Mouse (Mus musculus) liver, embryonic 13.5 days (tissue): Measurements from ENCODE around the gene Nprl2. TPM values are rescaled to one million over a fixed set of nuclear protein-coding genes. Genes with fewer than 3 reads are reported as not detected.

Source experiments
- ATAC-seq: fragments of 200-750 bp; cut with Nextera tagmentation; 2 replicates; pipeline ENCODE4 v1.8.0; 2017; ENCODE audit warnings: low read depth, mild to moderate bottlenecking, moderate number of reproducible peaks, moderate library complexity
- DNase-seq: peaks from one replicate; pipeline ENCODE4 v3.0.0; 2022
- H3K27ac ChIP-seq: fragments of 300-500 bp; sonication (generic); 2 replicates; pipeline ENCODE4 v1.5.1; 2015; ENCODE audit warnings: moderate library complexity, mild to moderate bottlenecking, inconsistent platforms
- H3K27me3 ChIP-seq: fragments of 300-500 bp; sonication (generic); 2 replicates; pipeline ENCODE4 v1.6.1; 2015; ENCODE audit warnings: mild to moderate bottlenecking, inconsistent platforms
- H3K36me3 ChIP-seq: fragments of 300-500 bp; sonication (generic); 2 replicates; pipeline ENCODE4 v1.6.1; 2015; ENCODE audit warnings: mild to moderate bottlenecking, inconsistent platforms
- H3K4me1 ChIP-seq: fragments of 300-500 bp; sonication (generic); replicated peaks from 2 replicates; pipeline ENCODE4 v1.6.1; 2015; ENCODE audit warnings: inconsistent platforms
- H3K4me2 ChIP-seq: fragments of 300-500 bp; sonication (generic); 2 replicates; pipeline ENCODE4 v1.6.1; 2015; ENCODE audit warnings: inconsistent platforms, mild to moderate bottlenecking, moderate library complexity
- H3K4me3 ChIP-seq: fragments of 300-500 bp; sonication (generic); replicated peaks from 2 replicates; pipeline ENCODE4 v1.5.1; 2015; ENCODE audit warnings: mild to moderate bottlenecking, inconsistent platforms
- H3K9ac ChIP-seq: fragments of 300-500 bp; sonication (generic); 2 replicates; pipeline ENCODE4 v1.6.1; 2015; ENCODE audit warnings: mild to moderate bottlenecking, inconsistent platforms
- H3K9me3 ChIP-seq: fragments of 300-500 bp; sonication (generic); replicated peaks from 2 replicates; pipeline ENCODE4 v1.6.1; 2016; ENCODE audit warnings: inconsistent platforms
- WGBS: fragments of 180-500 bp; shearing (Covaris S2); methylation state at CpG from one replicate; pipeline ENCODE4 v1.1.7; 2015; ENCODE audit not compliant: insufficient replicate concordance; 5-methylcytosine and 5-hydroxymethylcytosine counted together
- polyA plus RNA-seq: library from polyadenylated mRNA; unstranded; fragments of >200 nt; fragmentation: Nextera tagmentation; extraction: Ambion mirVana; gene quantifications from 2 replicates; pipeline ENCODE4 v1.2.1, GENCODE M21; 2015

The Nprl2 gene
- polyA plus RNA-seq, 1 experiment from 2014 or later = 14.3 TPM

DNA sequence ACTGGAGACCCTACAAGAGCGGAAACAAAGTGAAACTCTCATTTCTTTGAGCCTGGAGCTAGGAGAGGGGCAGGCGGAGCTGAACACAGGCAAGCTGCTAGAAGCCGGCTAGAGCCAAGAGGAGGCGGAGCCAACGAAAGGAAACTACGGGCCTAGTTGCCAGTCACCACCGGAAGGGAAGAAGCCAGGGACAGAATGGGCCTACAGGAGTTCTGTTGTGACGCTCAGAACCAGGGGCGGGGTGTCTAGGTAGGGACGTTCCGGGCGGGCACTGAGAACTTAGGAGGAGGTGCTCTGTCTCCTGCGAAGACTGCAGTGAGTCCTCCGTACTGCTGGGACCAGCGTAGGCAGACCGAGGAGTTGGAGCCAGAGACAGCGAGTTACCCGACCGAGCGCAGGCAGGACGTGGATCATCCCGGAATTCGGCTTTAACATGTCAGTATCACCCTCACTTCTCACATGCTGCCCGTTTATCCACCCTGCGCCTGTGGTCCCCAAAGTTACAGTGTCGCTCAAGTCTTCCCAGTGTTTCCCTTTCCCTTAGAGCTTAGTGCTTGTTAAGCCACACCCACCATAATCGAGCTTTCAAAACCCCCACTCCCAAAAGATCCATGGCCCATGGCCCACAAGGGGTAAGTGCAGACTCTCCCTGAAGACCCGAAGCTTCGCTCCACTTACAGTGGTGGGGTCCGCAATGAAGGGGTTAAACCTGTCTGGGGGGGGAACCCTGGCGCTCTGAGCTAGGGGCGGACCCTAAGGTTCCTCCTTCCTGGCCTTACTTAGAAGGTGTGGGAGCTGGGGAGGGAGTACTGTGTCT is 38.7 kb downstream of the Nprl2 start, which contains the start of gene Hyal3:
Hyal3 (plus strand) TSS at position 318 of the 817 bp plus-strand sequence.
- ATAC-seq = peak; percentile 80
- H3K4me1 ChIP-seq = peaks cover 84% of the 10 kb centered on the region

DNA sequence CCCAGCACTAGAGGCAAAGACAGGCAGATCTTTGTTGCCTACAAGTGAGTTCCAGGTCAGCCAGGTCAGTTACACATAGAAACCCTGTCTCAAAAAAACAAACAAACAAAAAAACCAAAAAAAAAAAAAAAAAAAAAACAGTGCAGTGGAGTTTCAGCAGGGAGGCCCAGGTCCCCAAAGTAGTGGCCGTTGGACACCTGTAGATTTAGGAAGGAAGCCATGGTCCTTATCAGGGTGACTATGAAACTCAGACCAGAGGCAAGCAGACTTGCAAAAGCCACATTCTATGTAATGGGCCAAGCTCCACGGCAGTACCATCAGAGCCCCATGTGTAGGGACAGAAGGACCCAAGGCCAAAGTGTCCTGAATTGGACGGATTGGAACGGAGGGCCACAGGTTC is 39.6 kb downstream of the Nprl2 start:
- ATAC-seq (no peak), DNase-seq (no peak)
- H3K27ac ChIP-seq = peak overlapping the region; percentile 98
- H3K27me3 ChIP-seq = no peaks in the 10 kb centered on the region
- peak overlapping the region; percentile 89 for H3K9ac ChIP-seq
- H3K4me2 ChIP-seq = peak overlapping the region; percentile 93
- H3K36me3 ChIP-seq = peaks cover 29% of the 10 kb centered on the region
- H3K4me1 ChIP-seq = peaks cover 84% of the 10 kb centered on the region
- H3K4me3 ChIP-seq = peak overlapping the region; percentile 75
- 29% methylated on average over 4 of the region's 4 CpGs for WGBS
- no peaks in the 10 kb centered on the region for H3K9me3 ChIP-seq

More for the DNA sequence above, 38.7 kb downstream of the Nprl2 start, which contains the start of gene Hyal3:
- peak within 1 kb of the TSS; percentile 89 for H3K9ac ChIP-seq
- peak within 1 kb of the TSS; percentile 93 for H3K4me2 ChIP-seq
- H3K27me3 ChIP-seq = no peaks in the 10 kb centered on the region
- H3K36me3 ChIP-seq = peaks cover 29% of the 10 kb centered on the region
- no peaks in the 10 kb centered on the region for H3K9me3 ChIP-seq
- peak; percentile 85 for DNase-seq
- H3K27ac ChIP-seq = peak within 1 kb of the TSS; percentile 98
- WGBS = under 1% methylated on average over 32 of the region's 32 CpGs
- peak within 1 kb of the TSS; percentile 75 for H3K4me3 ChIP-seq

DNA sequence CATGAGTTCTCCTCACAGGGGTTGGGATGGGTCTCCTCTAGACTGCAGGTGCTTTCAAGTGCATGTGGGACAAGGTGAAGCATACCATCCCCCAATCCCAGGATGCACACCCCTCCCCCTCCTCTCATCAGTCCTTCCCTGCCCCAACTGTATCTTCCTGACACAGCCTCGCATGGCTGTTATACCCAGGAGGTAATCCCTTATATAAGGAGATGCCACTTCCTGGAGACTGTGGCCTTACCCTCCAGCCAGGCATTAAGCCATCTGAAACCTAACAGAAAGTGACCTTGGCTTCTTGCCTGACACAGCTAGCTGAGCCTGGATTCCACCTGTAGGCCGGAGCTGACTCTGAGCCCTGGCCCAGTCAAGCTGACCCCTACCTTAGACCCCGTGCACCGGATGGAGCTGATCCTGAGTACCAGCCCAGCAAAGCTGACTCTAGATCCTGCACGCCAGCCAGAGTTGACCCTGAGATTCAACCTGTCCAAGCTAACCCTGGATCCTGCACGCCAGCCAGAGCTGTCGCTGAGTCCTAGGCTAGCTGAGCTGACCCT is 40.6 kb downstream of the Nprl2 start:
- Histone ChIP-seq H3K36me3 (peaks cover 29% of the 10 kb centered on the region), H3K4me3 (peak overlapping the region; percentile 75; the same call in 1 of the 2 replicates), H3K4me2 (peak overlapping the region; percentile 93), H3K9me3 (no peaks in the 10 kb centered on the region), H3K4me1 (peaks cover 77% of the 10 kb centered on the region), H3K27me3 (no peaks in the 10 kb centered on the region), H3K9ac (peak overlapping the region; percentile 89), H3K27ac (peak overlapping the region; percentile 98)
- 82% methylated on average over 7 of the region's 7 CpGs for WGBS
- ATAC-seq (no peak), DNase-seq (no peak)

GRCm38 (mm10) chr9:107583174-107583573 is 41.1 kb downstream of the Nprl2 start:
- Histone ChIP-seq H3K27me3 (no peaks in the 10 kb centered on the region), H3K4me2 (no peak overlapping the region), H3K9me3 (no peaks in the 10 kb centered on the region), H3K4me1 (peaks cover 71% of the 10 kb centered on the region), H3K4me3 (no peak overlapping the region), H3K9ac (peak overlapping the region; percentile 89; the same call in 1 of the 2 replicates), H3K36me3 (peaks cover 29% of the 10 kb centered on the region), H3K27ac (peak overlapping the region; percentile 62; the same call in 1 of the 2 replicates)
- DNase-seq = no peak
- no peak for ATAC-seq
- WGBS = 91% methylated on average over 14 of the region's 14 CpGs

- Histone ChIP-seq H3K27ac (peak overlapping the region; percentile 98), H3K4me3 (peak overlapping the region; percentile 80), H3K9me3 (no peaks in the 10 kb centered on the region), H3K27me3 (no peaks in the 10 kb centered on the region), H3K4me1 (peaks cover 82% of the 10 kb centered on the region), H3K4me2 (peak overlapping the region; percentile 70), H3K36me3 (peaks cover 58% of the 10 kb centered on the region), H3K9ac (peak overlapping the region; percentile 77)
- ATAC-seq (no peak), DNase-seq (no peak)
- WGBS = 76% methylated on average over 5 of the region's 5 CpGs
Measured at GRCm38 (mm10) chr9:107586504-107586903, 44.5 kb downstream of the Nprl2 start.

DNA sequence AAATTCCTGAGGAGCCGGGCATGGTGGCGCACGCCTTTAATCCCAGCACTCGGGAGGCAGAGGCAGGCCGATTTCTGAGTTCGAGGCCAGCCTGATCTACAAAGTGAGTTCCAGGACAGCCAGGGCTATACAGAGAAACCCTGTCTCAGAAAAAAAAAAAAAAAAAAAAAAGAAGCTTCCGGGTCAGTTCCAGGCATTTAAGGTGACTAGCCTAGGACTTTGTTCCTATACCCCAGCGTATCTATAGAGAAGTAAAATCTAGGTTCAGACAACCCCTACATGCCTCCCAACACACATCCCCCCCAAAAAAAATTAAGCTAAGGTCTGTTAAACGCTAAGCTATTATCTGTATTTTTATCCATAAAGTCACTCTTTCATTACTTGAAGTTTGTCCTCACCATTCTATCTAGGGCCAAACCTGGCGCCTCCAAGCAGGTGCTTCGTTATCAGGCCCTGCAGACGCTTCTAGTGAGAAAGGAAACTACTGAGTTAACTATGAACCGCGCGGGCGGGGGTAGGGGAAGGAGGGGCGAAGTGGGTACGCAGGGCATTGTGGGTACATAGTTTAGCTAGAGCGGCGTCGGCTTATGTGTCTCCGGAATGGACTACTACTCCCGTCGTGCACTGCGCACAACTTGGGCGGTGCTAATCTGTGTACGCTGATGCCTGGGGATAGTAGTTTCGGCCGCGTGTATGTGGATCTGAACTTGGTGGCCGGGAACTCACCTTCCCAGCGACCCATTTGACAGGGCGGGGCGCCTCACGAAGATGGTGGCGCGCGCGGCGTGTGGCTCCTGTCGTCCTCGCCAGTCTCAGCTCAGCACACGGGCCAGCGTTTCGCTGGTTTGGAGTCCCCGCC is 45.2 kb downstream of the Nprl2 start, which contains the start of gene Ifrd2:
Ifrd2 (plus strand) TSS at position 669 of the 859 bp plus-strand sequence.
- Histone ChIP-seq H3K4me1 (peaks cover 82% of the 10 kb centered on the region), H3K4me3 (peak within 1 kb of the TSS; percentile 80), H3K27me3 (no peaks in the 10 kb centered on the region), H3K27ac (peak within 1 kb of the TSS; percentile 99), H3K36me3 (peaks cover 65% of the 10 kb centered on the region), H3K4me2 (peak within 1 kb of the TSS; percentile 85), H3K9me3 (no peaks in the 10 kb centered on the region), H3K9ac (peak within 1 kb of the TSS; percentile 89)
- DNase-seq (peak; percentile 99), ATAC-seq (peak; percentile 91)
- 7% methylated on average over 46 of the region's 46 CpGs for WGBS

DNA sequence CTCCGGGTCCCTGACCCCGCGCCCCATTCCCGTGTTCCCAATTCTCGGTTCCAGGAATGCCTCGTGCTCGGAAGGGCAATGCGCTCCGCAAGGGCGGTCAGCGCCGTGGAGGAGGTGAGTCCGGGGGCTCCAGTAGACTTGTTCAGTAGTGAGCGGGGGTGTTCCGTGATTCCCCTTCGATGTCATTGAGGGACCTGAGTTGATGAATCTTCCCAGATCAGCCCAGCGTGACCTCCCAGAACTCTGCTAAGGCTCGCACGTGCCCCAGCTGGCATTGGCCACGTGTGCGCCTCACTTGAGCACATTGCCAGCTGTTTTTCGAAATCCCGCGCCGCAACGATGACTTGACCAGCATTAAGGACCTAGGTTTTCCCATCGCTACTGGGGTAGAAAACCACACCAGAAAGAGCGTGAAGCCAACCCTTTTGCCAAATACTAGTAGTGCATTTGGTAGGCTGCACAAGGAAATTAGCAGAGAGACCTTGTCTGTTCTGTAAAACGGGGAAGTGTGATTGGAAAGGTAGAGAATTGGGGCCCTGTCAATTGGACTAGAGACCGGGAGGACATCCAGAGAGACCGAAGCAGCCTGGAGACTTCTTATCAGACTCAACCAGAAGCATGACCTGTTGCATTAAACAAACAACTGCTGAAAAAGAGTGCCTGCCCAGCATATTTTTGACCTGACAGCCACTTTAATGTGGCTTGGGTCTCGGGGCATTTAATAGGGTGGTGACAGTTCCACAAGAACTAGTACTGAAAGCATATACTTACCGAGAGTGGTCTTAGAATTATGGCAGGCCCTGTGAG is 46.0 kb downstream of the Nprl2 start:
- peaks cover 70% of the 10 kb centered on the region for H3K36me3 ChIP-seq
- peaks cover 73% of the 10 kb centered on the region for H3K4me1 ChIP-seq
- peak overlapping the region; percentile 89 for H3K9ac ChIP-seq
- peak overlapping the region; percentile 85 for H3K4me2 ChIP-seq
- DNase-seq (peak; percentile 70), ATAC-seq (peak; percentile 13)
- H3K27me3 ChIP-seq = no peaks in the 10 kb centered on the region
- peak overlapping the region; percentile 99 for H3K27ac ChIP-seq
- H3K4me3 ChIP-seq = peak overlapping the region; percentile 80
- no peaks in the 10 kb centered on the region for H3K9me3 ChIP-seq
- 1% methylated on average over 33 of the region's 33 CpGs for WGBS

- Histone ChIP-seq H3K36me3 (peaks cover 70% of the 10 kb centered on the region), H3K9ac (peak overlapping the region; percentile 89), H3K4me2 (peak overlapping the region; percentile 85), H3K4me1 (peaks cover 59% of the 10 kb centered on the region), H3K4me3 (peak overlapping the region; percentile 80), H3K9me3 (no peaks in the 10 kb centered on the region), H3K27ac (peak overlapping the region; percentile 99), H3K27me3 (no peaks in the 10 kb centered on the region)
- DNase-seq (peak; percentile 67), ATAC-seq (peak; percentile 20; the same call in 1 of the 2 replicates)
- WGBS = 69% methylated on average over 25 of the region's 25 CpGs
Measured at GRCm38 (mm10) chr9:107590058-107590772, 48.2 kb downstream of the Nprl2 start.

GRCm38 (mm10) chr9:107590773-107591060 is 48.7 kb downstream of the Nprl2 start:
- peaks cover 54% of the 10 kb centered on the region for H3K4me1 ChIP-seq
- no peaks in the 10 kb centered on the region for H3K9me3 ChIP-seq
- peak overlapping the region; percentile 80 for H3K4me3 ChIP-seq
- DNase-seq = no peak
- H3K36me3 ChIP-seq = peaks cover 67% of the 10 kb centered on the region
- H3K9ac ChIP-seq = peak overlapping the region; percentile 89
- 90% methylated on average over 6 of the region's 6 CpGs for WGBS
- H3K27me3 ChIP-seq = no peaks in the 10 kb centered on the region
- H3K27ac ChIP-seq = peak overlapping the region; percentile 99
- H3K4me2 ChIP-seq = peak overlapping the region; percentile 85
- no peak for ATAC-seq
